Mouse (Mus musculus): ENCODE results near the gene Ccdc61. TPM values are rescaled to one million over a fixed set of nuclear protein-coding genes. Genes with fewer than 3 reads are reported as not detected.
"Not testable (repeated sequence)": the region's sequence is repeated elsewhere in the genome, so short reads cannot be mapped to it uniquely, and the experiment has no call there.

Ccdc61 gene
- total RNA-seq, 2 experiments from 2014 or later: 10.5 to 11.0 TPM

DNA sequence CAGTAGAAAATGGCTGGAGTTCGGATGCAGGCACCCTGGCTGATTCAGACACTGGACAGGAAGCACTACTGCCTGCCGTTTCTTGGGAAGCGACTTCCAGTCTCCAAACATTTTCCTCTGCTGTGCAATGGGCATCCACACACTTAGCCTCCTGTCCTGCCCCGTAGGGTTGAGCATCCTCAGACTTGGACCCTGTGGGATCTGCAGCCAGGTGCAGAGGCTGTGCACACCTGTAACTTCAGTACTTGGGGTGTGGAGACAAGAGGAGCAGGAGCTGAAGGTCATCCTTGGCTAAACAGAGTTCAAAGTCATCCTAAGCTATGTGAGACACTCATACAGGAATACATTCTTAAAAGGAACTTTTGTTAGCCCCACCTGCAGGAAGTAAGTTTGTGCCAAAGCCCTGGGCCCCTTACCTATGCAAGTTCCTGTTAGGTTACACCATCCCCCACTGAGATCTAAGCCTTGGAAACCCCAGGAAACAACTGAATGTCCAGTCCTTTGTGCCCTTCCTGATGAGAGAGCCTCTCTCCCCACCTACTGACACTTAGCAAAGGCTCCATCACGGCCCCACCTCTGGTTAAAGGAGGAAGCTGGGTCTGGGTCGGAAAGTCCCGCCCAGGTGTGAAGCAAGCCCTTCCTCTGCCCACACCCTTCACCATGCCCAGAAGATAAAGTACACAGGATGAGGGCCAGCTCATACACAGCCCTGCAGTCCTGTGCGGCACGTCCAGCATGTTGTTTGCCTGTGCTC lies 26.0 kb downstream of the Ccdc61 start:
- Histone ChIP-seq H3K27ac (peak overlapping the region; percentile 25; the same call in 1 of the 2 replicates), H3K4me3 (no peak overlapping the region)
- intact Hi-C loops (cut with DNase I): no loop called here
- no peak for TF ChIP-seq CTCF (IDR thresholded peaks at IDR 0.05)
- no peak for DNase-seq (ENCODE audit: extremely low spot score in 1 of 2, low spot score in 2 of 2)

DNA sequence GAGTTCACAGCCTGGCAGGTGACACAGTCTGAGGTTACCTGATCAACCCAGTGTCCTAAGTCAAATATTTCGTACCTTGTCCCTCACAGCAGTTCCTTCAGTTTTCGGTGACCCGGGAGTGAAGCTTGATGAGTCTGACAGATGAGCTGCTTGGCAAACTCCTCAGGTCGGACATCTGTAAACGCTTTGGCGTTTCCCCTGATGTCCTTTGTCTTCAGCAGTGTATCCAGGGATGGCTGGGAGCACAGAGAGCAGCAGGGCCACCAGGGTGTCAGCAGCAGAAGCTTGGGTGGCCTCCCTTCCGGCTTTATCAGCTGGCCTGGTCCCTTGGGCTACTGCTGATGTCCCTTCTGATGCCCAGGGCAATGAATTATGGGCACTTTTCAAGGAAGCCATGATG lies 31.5 kb downstream of the Ccdc61 start:
- peak in 1 of 2 experiments; percentile 9 for DNase-seq (ENCODE audit: extremely low spot score in 1 of 2, low spot score in 2 of 2)
- Histone ChIP-seq H3K27ac (no peak overlapping the region), H3K4me3 (no peak overlapping the region)
- no peak for TF ChIP-seq CTCF (IDR thresholded peaks at IDR 0.05)
- intact Hi-C loops (cut with DNase I): no loop called here

- no peak; the same call in 1 of the 2 replicates for TF ChIP-seq CTCF (IDR thresholded peaks at IDR 0.05)
- H3K27ac ChIP-seq: no peak overlapping the region
- DNase-seq (ENCODE audit: extremely low spot score in 1 of 2, low spot score in 2 of 2): no peak
- intact Hi-C loops (cut with DNase I): no loop called here
- no peak overlapping the region for H3K4me3 ChIP-seq
Measured at GRCm38 (mm10) chr7:18875372-18875771, 34.8 kb downstream of the Ccdc61 start.

DNA sequence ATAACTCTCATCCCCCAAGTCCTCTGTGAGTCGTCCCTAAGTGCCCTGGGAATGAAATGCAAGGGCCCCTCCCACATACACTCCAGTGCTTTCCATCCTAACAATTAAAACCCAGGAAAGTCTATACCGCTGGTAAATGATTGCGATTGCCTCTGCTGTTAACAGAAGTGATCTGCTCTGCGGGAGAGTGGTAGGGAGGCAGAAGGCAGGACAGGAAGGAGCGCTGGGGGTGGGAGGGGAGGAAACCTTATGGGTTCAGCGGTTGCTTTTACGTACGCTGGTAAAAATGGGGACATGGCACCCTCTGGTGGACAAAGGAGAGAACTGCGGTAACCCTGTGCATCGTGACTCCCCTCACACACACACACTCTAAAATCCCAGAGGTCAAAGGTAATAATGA lies 37.0 kb downstream of the Ccdc61 start:
- peak overlapping the region; percentile 19; the same call in 1 of the 2 replicates for H3K27ac ChIP-seq

GRCm38 (mm10) chr7:18872816-18873215 lies 37.4 kb downstream of the Ccdc61 start:
- Histone ChIP-seq H3K4me3 (peak overlapping the region; percentile 45), H3K27ac (peak overlapping the region; percentile 19; the same call in 1 of the 2 replicates)
- DNase-seq (ENCODE audit: extremely low spot score in 1 of 2, low spot score in 2 of 2): no peak
- TF ChIP-seq CTCF (IDR thresholded peaks at IDR 0.05): no peak
- intact Hi-C loops (cut with DNase I): loop anchor here (1.0 to 5.0 kb wide), 4 partner anchors 41 to 1798 kb away; partner anchors contain the start of gene Psg16

More for the DNA sequence above, 37.0 kb downstream of the Ccdc61 start:
- peak overlapping the region; percentile 45 for H3K4me3 ChIP-seq
- intact Hi-C loops (cut with DNase I): loop anchor here (1.0 to 5.0 kb wide), 4 partner anchors 41 to 1798 kb away; partner anchors contain the start of gene Psg16
- peak; percentile 64 to 72 for DNase-seq (ENCODE audit: extremely low spot score in 1 of 2, low spot score in 2 of 2)
- TF ChIP-seq CTCF (IDR thresholded peaks at IDR 0.05): peak; percentile 93

GRCm38 (mm10) chr7:18872014-18872802 lies 38.0 kb downstream of the Ccdc61 start:
- Histone ChIP-seq H3K4me3 (peak overlapping the region; percentile 45), H3K27ac (peak overlapping the region; percentile 19; the same call in 1 of the 2 replicates)
- DNase-seq (ENCODE audit: extremely low spot score in 1 of 2, low spot score in 2 of 2): no peak
- intact Hi-C loops (cut with DNase I): loop anchor here (2.0 to 5.0 kb wide), 3 partner anchors 40 to 1797 kb away; partner anchors contain the start of gene Psg16
- TF ChIP-seq CTCF (IDR thresholded peaks at IDR 0.05): no peak

GRCm38 (mm10) chr7:18871031-18871430 lies 39.2 kb downstream of the Ccdc61 start, which contains the start of gene Pglyrp1:
Gene Pglyrp1, plus strand, starts transcription at chr7:18871331.
- intact Hi-C loops (cut with DNase I): loop anchor here (5.0 kb wide), 2 partner anchors 39 to 659 kb away; no protein-coding TSS in a partner anchor

DNA sequence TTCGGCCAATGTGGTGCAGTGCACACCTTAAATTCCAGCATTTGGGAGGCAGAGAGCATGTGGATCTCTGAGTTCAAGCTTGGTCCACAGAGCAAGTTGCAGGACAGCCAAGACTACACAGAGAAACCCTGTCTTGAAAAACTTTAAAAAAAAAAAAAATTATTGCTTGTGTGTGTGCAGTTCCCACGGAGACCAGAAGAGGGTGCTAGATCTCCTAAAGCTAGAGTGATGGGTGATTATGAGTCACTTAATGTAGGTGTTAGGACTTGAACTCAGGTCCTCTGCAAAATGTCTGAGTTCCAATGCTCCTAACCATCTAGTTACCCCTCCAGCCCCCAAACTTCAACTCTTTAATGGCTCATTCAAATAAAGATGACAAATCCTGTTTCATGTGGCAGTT lies 41.7 kb downstream of the Ccdc61 start:
- TF ChIP-seq CTCF (IDR thresholded peaks at IDR 0.05): peak; percentile 31
- Histone ChIP-seq H3K4me3 (no peak overlapping the region), H3K27ac (no peak overlapping the region)
- intact Hi-C loops (cut with DNase I): no loop called here
- no peak for DNase-seq (ENCODE audit: extremely low spot score in 1 of 2, low spot score in 2 of 2)

More at GRCm38 (mm10) chr7:18871031-18871430, 39.2 kb downstream of the Ccdc61 start, which contains the start of gene Pglyrp1:
- not testable (repeated sequence) for H3K27ac ChIP-seq; DNase-seq (ENCODE audit: extremely low spot score in 1 of 2, low spot score in 2 of 2); H3K4me3 ChIP-seq

- DNase-seq (ENCODE audit: extremely low spot score in 1 of 2, low spot score in 2 of 2): no peak
- no peak for TF ChIP-seq CTCF (IDR thresholded peaks at IDR 0.05)
- intact Hi-C loops (cut with DNase I): no loop called here
- Histone ChIP-seq H3K27ac (no peak overlapping the region), H3K4me3 (no peak overlapping the region)
Measured at GRCm38 (mm10) chr7:18862801-18863200, 47.4 kb downstream of the Ccdc61 start.

DNA sequence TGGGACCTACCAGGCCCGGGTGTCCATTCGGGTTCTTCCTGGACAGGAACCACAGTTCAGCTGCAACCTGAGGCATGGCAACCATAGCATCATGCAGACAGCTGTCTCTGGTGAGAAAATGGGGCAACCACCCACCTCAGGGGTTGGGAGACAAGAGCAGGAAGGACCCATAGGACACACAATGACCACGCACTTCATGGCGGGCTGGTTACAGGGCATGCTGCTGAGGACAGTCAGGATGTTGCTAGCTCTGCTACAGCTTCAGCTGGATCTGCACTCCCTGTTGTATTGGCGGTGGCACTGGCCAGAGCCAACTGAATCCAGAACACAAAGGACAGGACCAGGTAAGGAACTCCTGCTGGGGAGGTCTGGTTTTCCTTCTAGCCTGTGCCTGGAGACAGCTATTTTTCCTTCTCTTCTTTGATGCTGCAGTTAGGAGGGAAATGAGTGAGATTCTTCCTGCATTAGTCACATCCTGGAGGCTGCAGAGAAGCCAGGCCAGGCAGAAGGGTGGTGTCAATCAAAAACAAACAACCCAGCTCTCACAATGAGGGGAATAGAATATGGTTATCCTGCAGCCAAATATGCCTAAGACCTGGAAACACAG lies 51.8 kb downstream of the Ccdc61 start:
- Histone ChIP-seq H3K27ac (no peak overlapping the region), H3K4me3 (no peak overlapping the region)
- intact Hi-C loops (cut with DNase I): no loop called here
- DNase-seq (ENCODE audit: extremely low spot score in 1 of 2, low spot score in 2 of 2): no peak
- TF ChIP-seq CTCF (IDR thresholded peaks at IDR 0.05): no peak

DNA sequence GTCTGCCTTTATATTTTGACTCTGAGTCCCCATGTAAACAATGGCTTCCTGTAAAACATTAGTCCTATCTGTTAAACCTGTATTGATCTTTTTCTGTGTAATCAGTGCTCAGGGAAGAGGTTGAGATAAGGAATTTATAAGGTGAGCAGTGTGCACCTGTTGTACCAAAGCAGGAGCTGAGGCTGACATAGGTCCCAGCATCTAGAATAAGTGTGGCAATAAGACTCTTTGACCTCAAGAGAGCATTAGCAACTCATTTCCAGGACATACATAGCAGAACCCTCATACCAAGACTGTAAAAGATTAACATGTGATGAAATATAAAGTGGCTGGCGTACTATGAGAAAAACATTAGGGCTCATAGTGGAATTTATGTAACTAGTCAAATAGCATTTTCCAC lies 61.8 kb downstream of the Ccdc61 start:
- DNase-seq (ENCODE audit: extremely low spot score in 1 of 2, low spot score in 2 of 2): no peak
- intact Hi-C loops (cut with DNase I): no loop called here
- H3K4me3 ChIP-seq: no peak overlapping the region
- no peak for TF ChIP-seq CTCF (IDR thresholded peaks at IDR 0.05)
- H3K27ac ChIP-seq: no peak overlapping the region
